Mouse (Mus musculus) liver, embryonic 15.5 days (tissue): ENCODE measurements around the gene Nlrp3. TPM values are rescaled to one million over a fixed set of nuclear protein-coding genes. Genes with fewer than 3 reads are reported as not detected.
"Not testable (repeated sequence)": the region's sequence is repeated elsewhere in the genome, so short reads cannot be mapped to it uniquely, and the experiment has no call there.

Experiments used
- ATAC-seq: fragments of 200-750 bp; cut with Nextera tagmentation; 2 replicates; pipeline ENCODE4 v1.8.0; 2017; ENCODE audit warnings: moderate number of reproducible peaks, mild to moderate bottlenecking, moderate library complexity; ENCODE audit not compliant: insufficient read depth
- H3K27ac ChIP-seq: fragments of 300-500 bp; sonication (generic); replicated peaks from 2 replicates; pipeline ENCODE4 v1.5.1; 2015; ENCODE audit warnings: mild to moderate bottlenecking, inconsistent platforms
- H3K27me3 ChIP-seq: fragments of 300-500 bp; sonication (generic); 2 replicates; pipeline ENCODE4 v1.6.1; 2015; ENCODE audit warnings: mild to moderate bottlenecking, inconsistent platforms
- H3K36me3 ChIP-seq: fragments of 300-500 bp; sonication (generic); replicated peaks from 2 replicates; pipeline ENCODE4 v1.6.1; 2015; ENCODE audit warnings: moderate library complexity, mild to moderate bottlenecking, inconsistent platforms
- H3K4me1 ChIP-seq: fragments of 300-500 bp; sonication (generic); replicated peaks from 2 replicates; pipeline ENCODE4 v1.6.1; 2015; ENCODE audit warnings: inconsistent platforms
- H3K4me2 ChIP-seq: fragments of 300-500 bp; sonication (generic); 2 replicates; pipeline ENCODE4 v1.6.1; 2015; ENCODE audit warnings: moderate library complexity, mild to moderate bottlenecking, inconsistent platforms
- H3K4me3 ChIP-seq: fragments of 300-500 bp; sonication (generic); replicated peaks from 2 replicates; pipeline ENCODE4 v1.5.1; 2015; ENCODE audit warnings: mild to moderate bottlenecking, inconsistent platforms
- H3K9ac ChIP-seq: fragments of 300-500 bp; sonication (generic); 2 replicates; pipeline ENCODE4 v1.6.1; 2015; ENCODE audit warnings: moderate library complexity, mild to moderate bottlenecking, inconsistent platforms
- H3K9me3 ChIP-seq: fragments of 300-500 bp; sonication (generic); replicated peaks from 2 replicates; pipeline ENCODE4 v1.6.1; 2016; ENCODE audit warnings: inconsistent platforms
- WGBS: fragments of 180-500 bp; shearing (Covaris S2); methylation state at CpG from one replicate; pipeline ENCODE4 v1.1.7; 2015; ENCODE audit warnings: mixed read lengths; ENCODE audit not compliant: insufficient replicate concordance; 5-methylcytosine and 5-hydroxymethylcytosine counted together
- polyA plus RNA-seq: library from polyadenylated mRNA; unstranded; fragments of >200 nt; fragmentation: Nextera tagmentation; extraction: Ambion mirVana; gene quantifications from 2 replicates; pipeline ENCODE4 v1.2.1, GENCODE M21; 2015

The Nlrp3 gene
- polyA plus RNA-seq, 1 experiment from 2014 or later = 0.76 TPM

GRCm38 (mm10) chr11:59569306-59569705 lies 27.9 kb downstream of the Nlrp3 start:
- Histone ChIP-seq H3K9me3 (no peaks in the 10 kb centered on the region), H3K27ac (no peak overlapping the region), H3K27me3 (peaks cover 30% of the 10 kb centered on the region), H3K9ac (no peak overlapping the region), H3K4me2 (no peak overlapping the region), H3K36me3 (no peaks in the 10 kb centered on the region), H3K4me3 (no peak overlapping the region), H3K4me1 (no peaks in the 10 kb centered on the region)
- no peak for ATAC-seq
- WGBS = 35% methylated on average over 3 of the region's 3 CpGs

GRCm38 (mm10) chr11:59575726-59576125 lies 34.4 kb downstream of the Nlrp3 start:
- no peak for ATAC-seq
- Histone ChIP-seq H3K4me1 (no peaks in the 10 kb centered on the region), H3K36me3 (no peaks in the 10 kb centered on the region), H3K4me3 (no peak overlapping the region), H3K9me3 (no peaks in the 10 kb centered on the region), H3K27me3 (peaks cover 26% of the 10 kb centered on the region), H3K27ac (no peak overlapping the region), H3K9ac (no peak overlapping the region), H3K4me2 (no peak overlapping the region)
- WGBS = 30% methylated on average over 9 of the region's 9 CpGs

DNA sequence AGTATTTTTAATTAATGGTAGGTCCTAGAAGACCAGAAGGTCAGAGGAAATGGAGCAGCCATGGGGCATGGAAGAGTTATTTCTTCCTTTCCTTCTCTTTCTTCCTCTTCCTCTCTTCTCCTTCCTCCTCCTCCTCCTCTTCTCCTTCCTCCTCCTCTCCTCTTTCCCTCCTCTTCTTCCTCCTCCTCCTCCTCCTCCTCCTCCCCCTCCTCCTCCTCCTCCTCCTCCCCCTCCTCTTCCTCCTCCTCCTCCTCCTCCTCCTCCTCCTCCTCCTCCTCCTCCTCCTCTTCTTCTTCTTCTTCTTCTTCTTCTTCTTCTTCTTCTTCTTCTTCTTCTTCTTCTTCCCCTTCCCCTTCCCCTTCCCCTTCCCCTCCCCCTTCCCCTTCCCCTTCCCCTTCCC lies 34.8 kb downstream of the Nlrp3 start, which contains the start of gene Olfr222:
Olfr222 (minus strand) TSS at position 101 of the 400 bp plus-strand sequence.
- not testable (repeated sequence) for H3K4me1 ChIP-seq, H3K27ac ChIP-seq, H3K4me3 ChIP-seq, H3K9me3 ChIP-seq, H3K9ac ChIP-seq, H3K36me3 ChIP-seq, ATAC-seq, H3K4me2 ChIP-seq
- peaks cover 22% of the 10 kb centered on the region for H3K27me3 ChIP-seq

- H3K4me1 ChIP-seq = no peaks in the 10 kb centered on the region
- no peak for ATAC-seq
These were observed 43.2 kb downstream of the Nlrp3 start for GRCm38 (mm10) chr11:59584539-59584938.

GRCm38 (mm10) chr11:59589496-59589895 lies 48.1 kb downstream of the Nlrp3 start:
- ATAC-seq = no peak
- no peaks in the 10 kb centered on the region for H3K4me1 ChIP-seq
- no peak overlapping the region for H3K4me3 ChIP-seq
- no peaks in the 10 kb centered on the region; the same call in 1 of the 2 replicates for H3K27me3 ChIP-seq
- no peaks in the 10 kb centered on the region for H3K9me3 ChIP-seq
- H3K9ac ChIP-seq = no peak overlapping the region
- no peaks in the 10 kb centered on the region for H3K36me3 ChIP-seq
- no peak overlapping the region for H3K4me2 ChIP-seq
- WGBS = 72% methylated on average over 8 of the region's 8 CpGs
- H3K27ac ChIP-seq = no peak overlapping the region

More at GRCm38 (mm10) chr11:59584539-59584938, 43.2 kb downstream of the Nlrp3 start:
- H3K27me3 ChIP-seq = no peaks in the 10 kb centered on the region; the same call in 1 of the 2 replicates
- H3K36me3 ChIP-seq = no peaks in the 10 kb centered on the region
- H3K9ac ChIP-seq = no peak overlapping the region
- no peaks in the 10 kb centered on the region for H3K9me3 ChIP-seq
- H3K4me3 ChIP-seq = no peak overlapping the region
- no peak overlapping the region for H3K27ac ChIP-seq
- WGBS = 18% methylated on average over 6 of the region's 6 CpGs
- H3K4me2 ChIP-seq = no peak overlapping the region

GRCm38 (mm10) chr11:59593189-59593588 lies 51.8 kb downstream of the Nlrp3 start, which contains the start of gene Olfr223:
Gene Olfr223 (minus strand): TSS chr11:59593289.
- Histone ChIP-seq H3K9ac (no peak within 1 kb of the TSS), H3K9me3 (no peaks in the 10 kb centered on the region), H3K36me3 (no peaks in the 10 kb centered on the region), H3K4me1 (no peaks in the 10 kb centered on the region), H3K27ac (no peak within 1 kb of the TSS), H3K27me3 (no peaks in the 10 kb centered on the region), H3K4me3 (no peak within 1 kb of the TSS), H3K4me2 (no peak within 1 kb of the TSS)
- 58% methylated on average over 6 of the region's 6 CpGs for WGBS
- ATAC-seq = no peak

GRCm38 (mm10) chr11:59596091-59596490 lies 54.7 kb downstream of the Nlrp3 start:
- 0 out of 2 replicates have a peak, but pooled peaks cover 2% of the 10 kb centered on the region for H3K27me3 ChIP-seq
- no peak overlapping the region for H3K4me2 ChIP-seq
- ATAC-seq = no peak
- H3K9me3 ChIP-seq = no peaks in the 10 kb centered on the region
- 27% methylated on average over 4 of the region's 4 CpGs for WGBS
- H3K27ac ChIP-seq = no peak overlapping the region
- no peaks in the 10 kb centered on the region for H3K36me3 ChIP-seq
- no peak overlapping the region for H3K4me3 ChIP-seq
- H3K4me1 ChIP-seq = no peaks in the 10 kb centered on the region
- no peak overlapping the region for H3K9ac ChIP-seq

GRCm38 (mm10) chr11:59596950-59597349 lies 55.6 kb downstream of the Nlrp3 start:
- Histone ChIP-seq H3K9me3 (no peaks in the 10 kb centered on the region), H3K27ac (no peak overlapping the region), H3K27me3 (0 out of 2 replicates have a peak, but pooled peaks cover 6% of the 10 kb centered on the region), H3K4me3 (no peak overlapping the region), H3K4me1 (no peaks in the 10 kb centered on the region), H3K4me2 (no peak overlapping the region), H3K36me3 (no peaks in the 10 kb centered on the region), H3K9ac (no peak overlapping the region)
- WGBS = 64% methylated on average over 8 of the region's 8 CpGs
- ATAC-seq = no peak

DNA sequence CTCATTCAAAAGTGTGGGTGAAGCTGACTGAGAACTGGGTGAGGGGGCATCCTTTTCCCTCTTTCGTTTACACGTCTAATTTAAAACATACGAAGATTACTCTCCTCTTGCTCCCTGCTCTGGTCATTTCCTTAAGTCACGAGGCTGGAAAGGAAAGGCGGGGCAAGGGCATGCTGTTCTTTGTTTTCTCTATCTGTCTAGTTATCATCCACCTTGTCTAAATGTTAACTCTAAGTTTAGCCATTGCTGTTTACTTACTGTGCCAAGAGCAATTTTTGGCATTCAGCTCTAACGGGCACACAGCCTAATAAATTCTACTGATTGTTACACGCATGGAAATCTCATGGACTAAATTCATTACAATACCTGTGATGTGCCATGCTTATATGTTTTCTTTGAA lies 57.8 kb downstream of the Nlrp3 start:
- H3K36me3 ChIP-seq = no peaks in the 10 kb centered on the region
- H3K4me1 ChIP-seq = no peaks in the 10 kb centered on the region
- H3K9me3 ChIP-seq = no peaks in the 10 kb centered on the region
- no peak overlapping the region for H3K27ac ChIP-seq
- ATAC-seq = no peak
- H3K27me3 ChIP-seq = 0 out of 2 replicates have a peak, but pooled peaks cover 6% of the 10 kb centered on the region
- no peak overlapping the region for H3K9ac ChIP-seq
- WGBS = 52% methylated on average over 7 of the region's 7 CpGs
- H3K4me2 ChIP-seq = no peak overlapping the region
- no peak overlapping the region for H3K4me3 ChIP-seq

DNA sequence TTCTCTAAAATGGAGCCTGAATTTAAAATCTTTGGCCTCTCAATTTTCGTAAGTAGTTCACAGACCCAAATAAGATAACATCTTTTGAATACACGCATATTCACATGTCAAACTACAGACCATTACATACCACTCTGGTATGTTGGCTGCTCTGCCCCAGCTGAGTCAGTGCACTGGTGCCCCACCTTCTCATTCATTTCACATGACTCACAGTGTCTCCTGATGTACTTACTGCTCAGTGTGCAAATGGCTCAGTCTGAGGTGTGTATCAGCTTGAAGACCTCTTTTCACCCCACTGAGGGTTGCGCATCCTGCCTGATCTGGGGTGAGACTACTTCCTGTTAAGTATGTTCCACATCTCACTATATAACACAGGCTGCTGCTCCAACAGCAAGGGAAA lies 59.5 kb downstream of the Nlrp3 start:
- Histone ChIP-seq H3K27ac (no peak overlapping the region), H3K4me1 (no peaks in the 10 kb centered on the region), H3K4me2 (no peak overlapping the region), H3K4me3 (no peak overlapping the region), H3K27me3 (0 out of 2 replicates have a peak, but pooled peaks cover 6% of the 10 kb centered on the region), H3K36me3 (no peaks in the 10 kb centered on the region), H3K9me3 (no peaks in the 10 kb centered on the region), H3K9ac (no peak overlapping the region)
- WGBS = 68% methylated on average over 3 of the region's 3 CpGs
- ATAC-seq = no peak

GRCm38 (mm10) chr11:59602287-59602686 lies 60.9 kb downstream of the Nlrp3 start:
- H3K9ac ChIP-seq = no peak overlapping the region

DNA sequence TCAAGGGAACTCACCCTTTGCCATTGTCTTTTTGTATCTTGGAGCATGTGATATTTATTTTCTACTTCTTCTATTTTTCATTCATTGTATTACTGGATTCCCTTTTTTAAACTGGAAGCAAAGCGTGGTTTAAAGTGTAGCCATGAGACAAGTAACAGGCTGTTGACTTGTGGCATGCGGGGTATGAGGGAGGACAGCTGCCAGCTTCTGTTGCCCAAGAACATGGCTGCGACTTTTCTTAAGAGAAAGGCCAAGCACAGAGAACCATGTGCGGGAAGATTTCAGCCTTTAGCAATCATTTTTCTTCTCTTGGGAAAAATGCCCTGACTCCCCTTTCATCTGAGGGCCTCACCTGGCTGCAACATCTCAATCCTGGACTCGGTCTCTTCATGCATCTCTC lies 70.3 kb downstream of the Nlrp3 start:
- no peak for ATAC-seq
- Histone ChIP-seq H3K4me3 (no peak overlapping the region), H3K27me3 (peaks cover 7% of the 10 kb centered on the region; the same call in 1 of the 2 replicates), H3K4me1 (no peaks in the 10 kb centered on the region), H3K27ac (no peak overlapping the region), H3K9me3 (no peaks in the 10 kb centered on the region), H3K4me2 (no peak overlapping the region), H3K36me3 (no peaks in the 10 kb centered on the region), H3K9ac (no peak overlapping the region)
- 53% methylated on average over 5 of the region's 5 CpGs for WGBS

More at GRCm38 (mm10) chr11:59602287-59602686, 60.9 kb downstream of the Nlrp3 start:
- ATAC-seq = no peak
- 33% methylated on average over 1 of the region's 1 CpGs for WGBS
- H3K4me3 ChIP-seq = no peak overlapping the region
- H3K9me3 ChIP-seq = no peaks in the 10 kb centered on the region
- 0 out of 2 replicates have a peak, but pooled peaks cover 6% of the 10 kb centered on the region for H3K27me3 ChIP-seq
- H3K36me3 ChIP-seq = no peaks in the 10 kb centered on the region
- no peaks in the 10 kb centered on the region for H3K4me1 ChIP-seq
- H3K4me2 ChIP-seq = no peak overlapping the region
- no peak overlapping the region for H3K27ac ChIP-seq
